Mouse (Mus musculus) heart, postnatal 0 days (tissue): Measurements from ENCODE around the gene Dcaf8. TPM values are rescaled to one million over a fixed set of nuclear protein-coding genes. Genes with fewer than 3 reads are reported as not detected.

ENCODE experiments used
- ATAC-seq: fragments of 200-750 bp; cut with Nextera tagmentation; 2 replicates; pipeline ENCODE4 v1.8.0; 2017; ENCODE audit warnings: low read depth, moderate number of reproducible peaks, moderate library complexity; ENCODE audit not compliant: insufficient read depth
- DNase-seq: peaks from one replicate; pipeline ENCODE4 v3.0.0-alpha.2; 2016; ENCODE audit warnings: low spot score
- H3K27ac ChIP-seq: fragments of 300-500 bp; sonication (generic); 2 replicates; pipeline ENCODE4 v1.5.1; 2014; ENCODE audit warnings: low read depth, mild to moderate bottlenecking
- H3K27me3 ChIP-seq: fragments of 300-500 bp; sonication (generic); 2 replicates; pipeline ENCODE4 v1.6.1; 2014; ENCODE audit warnings: low read length, mixed read lengths; ENCODE audit not compliant: control insufficient read depth, insufficient read depth
- H3K36me3 ChIP-seq: fragments of 300-500 bp; sonication (generic); replicated peaks from 2 replicates; pipeline ENCODE4 v1.6.1; 2014; ENCODE audit warnings: low read length, mixed read lengths; ENCODE audit not compliant: control insufficient read depth, insufficient read depth
- H3K4me1 ChIP-seq: fragments of 300-500 bp; sonication (generic); 2 replicates; pipeline ENCODE4 v1.6.1; 2014; ENCODE audit warnings: antibody characterized with exemption; ENCODE audit not compliant: control insufficient read depth, insufficient read depth
- H3K4me2 ChIP-seq: fragments of 300-500 bp; sonication (generic); 2 replicates; pipeline ENCODE4 v1.6.1; 2014; ENCODE audit warnings: low read depth, mild to moderate bottlenecking, low read length, moderate library complexity
- H3K4me3 ChIP-seq: fragments of 300-500 bp; sonication (generic); 2 replicates; pipeline ENCODE4 v1.5.1; 2014; ENCODE audit warnings: low read depth, low read length
- H3K9ac ChIP-seq: fragments of 300-500 bp; sonication (generic); replicated peaks from 2 replicates; pipeline ENCODE4 v1.6.1; 2014; ENCODE audit warnings: low read depth, low read length, mixed read lengths
- H3K9me3 ChIP-seq: fragments of 300-500 bp; sonication (generic); replicated peaks from 2 replicates; pipeline ENCODE4 v1.6.1; 2016; ENCODE audit warnings: low read length; ENCODE audit not compliant: control insufficient read depth
- CTCF ChIP-seq: IDR thresholded peaks from 2 replicates; pipeline ENCODE4 v1.5.1; 2016; ENCODE audit warnings: antibody characterized with exemption, control low read depth, low read depth
- EP300 ChIP-seq: IDR thresholded peaks from 2 replicates; pipeline ENCODE4 v1.6.1; 2016; ENCODE audit warnings: antibody characterized with exemption, low read depth
- WGBS: fragments of 180-500 bp; shearing (Covaris S2); extraction: QIAGEN DNeasy Blood & Tissue Kit; methylation state at CpG from one replicate; pipeline ENCODE4 v1.1.7; 2014; 5-methylcytosine and 5-hydroxymethylcytosine counted together
- polyA plus RNA-seq: library from polyadenylated mRNA; unstranded; fragments of >200 nt; fragmentation: Nextera tagmentation; extraction: Ambion mirVana; gene quantifications from 2 replicates; pipeline ENCODE4 v1.2.1, GENCODE M21; 2015
- total RNA-seq: library from RNA; depleted of rRNA; stranded (reverse); fragments of >200 nt; gene quantifications from 2 replicates; pipeline ENCODE4 v1.2.3, GENCODE M21; 2014; ENCODE audit warnings: low replicate concordance

Dcaf8 gene
- total and polyA plus RNA-seq, 2 experiments from 2014 or later, result 116 to 129 TPM

- no peak for ATAC-seq
- Histone ChIP-seq H3K36me3 (peaks cover 81% of the 10 kb centered on the region), H3K27ac (no peak overlapping the region), H3K9ac (no peak overlapping the region), H3K4me1 (no peaks in the 10 kb centered on the region), H3K9me3 (no peaks in the 10 kb centered on the region), H3K4me2 (no peak overlapping the region), H3K27me3 (no peaks in the 10 kb centered on the region), H3K4me3 (no peak overlapping the region)
- no peak for DNase-seq
- TF ChIP-seq EP300, result no peak
- TF ChIP-seq CTCF, result no peak
- whole genome bisulfite sequencing, result 96% methylated on average over 6 of the region's 6 CpGs
Measured at GRCm38 (mm10) chr1:172183056-172183455, 35.2 kb downstream of the Dcaf8 start.

- H3K4me1 ChIP-seq, result no peaks in the 10 kb centered on the region
- H3K36me3 ChIP-seq, result peaks cover 84% of the 10 kb centered on the region
- no peak overlapping the region for H3K27ac ChIP-seq
- ATAC-seq, result no peak
- no peak overlapping the region for H3K4me3 ChIP-seq
- H3K27me3 ChIP-seq, result no peaks in the 10 kb centered on the region
- H3K9ac ChIP-seq, result no peak overlapping the region
- H3K4me2 ChIP-seq, result no peak overlapping the region
- DNase-seq, result no peak
- TF ChIP-seq CTCF (no peak), EP300 (no peak)
- H3K9me3 ChIP-seq, result no peaks in the 10 kb centered on the region
Measured at GRCm38 (mm10) chr1:172183915-172184314, 36.0 kb downstream of the Dcaf8 start.

- 94% methylated on average over 10 of the region's 10 CpGs for WGBS
- H3K9me3 ChIP-seq, result no peaks in the 10 kb centered on the region
Measured at GRCm38 (mm10) chr1:172186401-172187289, 38.8 kb downstream of the Dcaf8 start.

GRCm38 (mm10) chr1:172188891-172189290 is 41.0 kb downstream of the Dcaf8 start:
- Histone ChIP-seq H3K36me3 (peaks cover 84% of the 10 kb centered on the region), H3K9ac (no peak overlapping the region), H3K4me1 (no peaks in the 10 kb centered on the region), H3K4me2 (no peak overlapping the region), H3K9me3 (no peaks in the 10 kb centered on the region), H3K27me3 (no peaks in the 10 kb centered on the region), H3K27ac (no peak overlapping the region), H3K4me3 (no peak overlapping the region)
- TF ChIP-seq EP300 (no peak), CTCF (peak; percentile 64)
- WGBS, result 52% methylated on average over 4 of the region's 4 CpGs
- DNase-seq, result peak; percentile 62
- peak; percentile 75; the same call in 1 of the 2 replicates for ATAC-seq

More at GRCm38 (mm10) chr1:172186401-172187289, 38.8 kb downstream of the Dcaf8 start:
- no peak overlapping the region for H3K4me2 ChIP-seq
- H3K4me3 ChIP-seq, result no peak overlapping the region
- peaks cover 82% of the 10 kb centered on the region for H3K36me3 ChIP-seq
- DNase-seq (no peak), ATAC-seq (0 out of 2 replicates have a peak, but pooled peaks have one; percentile 20)
- TF ChIP-seq CTCF (peak; percentile 37), EP300 (no peak)
- H3K27ac ChIP-seq, result no peak overlapping the region
- no peak overlapping the region for H3K9ac ChIP-seq
- H3K27me3 ChIP-seq, result no peaks in the 10 kb centered on the region
- no peaks in the 10 kb centered on the region for H3K4me1 ChIP-seq

GRCm38 (mm10) chr1:172191578-172191977 is 43.7 kb downstream of the Dcaf8 start:
- H3K4me1 ChIP-seq, result no peaks in the 10 kb centered on the region
- H3K4me3 ChIP-seq, result no peak overlapping the region
- DNase-seq (no peak), ATAC-seq (no peak)
- peaks cover 87% of the 10 kb centered on the region for H3K36me3 ChIP-seq
- no peaks in the 10 kb centered on the region for H3K9me3 ChIP-seq
- H3K9ac ChIP-seq, result no peak overlapping the region
- H3K27me3 ChIP-seq, result no peaks in the 10 kb centered on the region
- no peak for TF ChIP-seq EP300
- peak; percentile 6; the same call in 1 of the 2 replicates for TF ChIP-seq CTCF
- no peak overlapping the region for H3K27ac ChIP-seq
- WGBS, result 80% methylated on average over 2 of the region's 2 CpGs
- H3K4me2 ChIP-seq, result no peak overlapping the region
